Mouse (Mus musculus) hematopoietic stem cell, adult 5-6 weeks (primary cell): ENCODE data around the gene Antxrl. TPM values are rescaled to one million over a fixed set of nuclear protein-coding genes. Genes with fewer than 3 reads are reported as not detected.

Experiments used
- ATAC-seq, 2 experiments: fragments of 125-278 bp in 1 of 2; replicated peaks in 1 of 2; 2 replicates each; pipeline ENCODE4 v1.8.0; 2016 to 2017; ENCODE audit warnings: inconsistent platforms in 2 of 2, mild to moderate bottlenecking in 2 of 2, moderate number of reproducible peaks in 2 of 2, low read depth in 1 of 2, moderate TSS enrichment in 1 of 2; ENCODE audit not compliant: low FRiP score in 2 of 2, poor library complexity in 2 of 2, severe bottlenecking in 2 of 2, insufficient read depth in 1 of 2, low TSS enrichment in 1 of 2
- total RNA-seq: library from RNA; stranded (forward); fragments of 172-1452, 232-1000 nt; gene quantifications from 2 replicates; pipeline ENCODE4 v1.2.3, GENCODE M21; 2017

The Antxrl gene
- total RNA-seq = not detected in 2 replicates

- no peak for ATAC-seq
Measured at GRCm38 (mm10) chr14:34052516-34052915, at the start of gene Antxrl. Antxrl (plus strand) TSS chr14:34052707.

- ATAC-seq = no peak
Measured at GRCm38 (mm10) chr14:34015063-34015462, 37.4 kb upstream of the Antxrl start, which contains the start of gene Gm30083. Gm30083 (minus strand) TSS chr14:34015182.

GRCm38 (mm10) chr14:34016381-34016780, 36.1 kb upstream of the Antxrl start, which contains the start of gene Gm5460:
Gm5460 (plus strand) TSS chr14:34016758.
- ATAC-seq = no peak

GRCm38 (mm10) chr14:34016938-34017337, 35.6 kb upstream of the Antxrl start:
- no peak for ATAC-seq

GRCm38 (mm10) chr14:34026710-34027109, 25.8 kb upstream of the Antxrl start:
- no peak for ATAC-seq

- no peak for ATAC-seq
Measured at GRCm38 (mm10) chr14:34033841-34034610, 18.5 kb upstream of the Antxrl start.

GRCm38 (mm10) chr14:34041241-34041640, 11.3 kb upstream of the Antxrl start:
- ATAC-seq = no peak

GRCm38 (mm10) chr14:34043341-34043740, 9.2 kb upstream of the Antxrl start:
- ATAC-seq = no peak

- ATAC-seq = no peak
Measured at GRCm38 (mm10) chr14:34050101-34050779, 2.3 kb upstream of the Antxrl start.

GRCm38 (mm10) chr14:34071665-34072064, 19.2 kb downstream of the Antxrl start:
- ATAC-seq = no peak

- no peak for ATAC-seq
Measured at GRCm38 (mm10) chr14:34075346-34075745, 22.8 kb downstream of the Antxrl start.

GRCm38 (mm10) chr14:34077222-34077621, 24.7 kb downstream of the Antxrl start:
- no peak for ATAC-seq

- ATAC-seq = no peak
Measured at GRCm38 (mm10) chr14:34078293-34078692, 25.8 kb downstream of the Antxrl start.

- ATAC-seq = peak; percentile 87 to 95
Measured at GRCm38 (mm10) chr14:34080321-34080997, 28.0 kb downstream of the Antxrl start.

GRCm38 (mm10) chr14:34085731-34086130, 33.2 kb downstream of the Antxrl start, which contains the start of gene Anxa8:
Anxa8 (plus strand) TSS chr14:34085981.
- no peak for ATAC-seq

GRCm38 (mm10) chr14:34086806-34087205, 34.3 kb downstream of the Antxrl start:
- ATAC-seq = no peak

GRCm38 (mm10) chr14:34087856-34088398, 35.4 kb downstream of the Antxrl start:
- no peak for ATAC-seq

GRCm38 (mm10) chr14:34089796-34090195, 37.3 kb downstream of the Antxrl start:
- no peak for ATAC-seq
